Mouse (Mus musculus): ENCODE results near the gene Carns1.
A peak's percentile ranks its signal among the peaks of the same experiment; 100 is the strongest.
"Not testable (repeated sequence)": the region's sequence is repeated elsewhere in the genome, so short reads cannot be mapped to it uniquely, and the experiment has no call there.

Carns1 gene

DNA sequence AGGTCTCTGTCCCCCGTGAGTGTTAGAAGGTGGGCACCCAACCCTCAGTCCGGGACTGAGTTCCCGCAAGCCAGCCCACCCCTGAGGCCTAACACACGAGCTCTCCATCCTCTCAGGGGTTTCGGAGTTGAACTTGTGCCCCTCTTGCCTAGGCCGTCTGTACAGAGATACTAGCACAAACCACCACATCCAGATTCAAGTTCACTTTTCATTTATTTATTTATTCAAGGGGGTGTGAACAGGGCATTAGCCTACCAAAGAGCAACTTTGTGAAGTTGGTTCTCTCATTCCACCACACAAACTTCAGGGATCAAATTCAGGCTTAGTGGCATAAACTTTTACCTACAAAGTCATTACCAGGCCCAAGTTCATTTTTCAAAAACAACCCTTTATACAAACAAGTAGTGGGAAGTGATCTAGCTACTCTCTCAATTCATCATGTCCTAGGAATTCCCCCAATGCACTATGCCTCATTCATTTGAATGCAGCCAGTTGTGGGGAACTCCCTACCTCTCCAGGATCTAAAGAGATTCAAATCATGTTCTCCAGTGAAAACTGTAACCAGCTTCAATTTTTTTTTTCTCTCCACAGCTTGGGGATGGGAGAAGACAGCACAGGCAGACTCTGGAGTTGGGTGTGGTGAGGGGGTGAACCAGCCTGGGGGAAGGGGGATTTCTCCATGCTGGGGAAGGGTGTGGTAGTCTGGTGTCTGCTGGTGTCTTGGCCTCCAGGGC is 39.9 kb downstream of the Carns1 start:
- DNase-seq (ENCODE audit: inconsistent age in 2 of 2, low spot score in 1 of 2): not testable (repeated sequence)

GRCm38 (mm10) chr19:4134354-4134753 is 40.9 kb downstream of the Carns1 start:
- no peak for DNase-seq (ENCODE audit: inconsistent age in 2 of 2, low spot score in 1 of 2)

GRCm38 (mm10) chr19:4131768-4132167 is 43.5 kb downstream of the Carns1 start:
- DNase-seq (ENCODE audit: inconsistent age in 2 of 2, low spot score in 1 of 2): peak in 1 of 2 experiments; percentile 57

- no peak for DNase-seq (ENCODE audit: inconsistent age in 2 of 2, low spot score in 1 of 2)
Measured at GRCm38 (mm10) chr19:4131075-4131474, 44.2 kb downstream of the Carns1 start.

GRCm38 (mm10) chr19:4130106-4130505 is 45.2 kb downstream of the Carns1 start:
- no peak for DNase-seq (ENCODE audit: inconsistent age in 2 of 2, low spot score in 1 of 2)

DNA sequence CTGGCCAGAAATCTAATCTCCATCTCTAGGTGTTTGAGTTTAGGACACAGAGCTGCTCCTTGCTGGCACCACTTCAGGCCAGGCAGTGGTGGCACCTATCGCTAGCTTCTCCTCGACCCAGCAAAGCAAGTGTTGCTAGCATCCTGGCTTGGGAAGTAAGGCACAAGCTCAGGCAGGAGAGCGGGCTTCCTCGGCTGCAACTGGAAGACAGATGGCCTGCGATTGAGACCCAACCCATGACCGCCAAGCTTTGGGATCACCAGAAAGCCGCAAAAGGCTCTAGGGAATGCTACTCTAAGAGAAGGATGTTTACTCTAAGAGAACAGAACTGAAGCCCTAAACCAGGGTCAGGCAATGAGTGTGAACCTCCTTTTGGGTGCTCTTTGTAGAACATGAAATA is 45.8 kb downstream of the Carns1 start:
- no peak for DNase-seq (ENCODE audit: inconsistent age in 2 of 2, low spot score in 1 of 2)

GRCm38 (mm10) chr19:4126759-4127495 is 48.4 kb downstream of the Carns1 start:
- DNase-seq (ENCODE audit: inconsistent age in 2 of 2, low spot score in 1 of 2): peak in 1 of 2 experiments; percentile 70

- peak; percentile 99 for DNase-seq (ENCODE audit: inconsistent age in 2 of 2, low spot score in 1 of 2)
Measured at GRCm38 (mm10) chr19:4125741-4126696, 49.3 kb downstream of the Carns1 start, which contains the start of gene Aip. Aip (minus strand) TSS chr19:4125858.

- peak in 1 of 2 experiments; percentile 79 for DNase-seq (ENCODE audit: inconsistent age in 2 of 2, low spot score in 1 of 2)
Measured at GRCm38 (mm10) chr19:4125268-4125667, 50.0 kb downstream of the Carns1 start.

DNA sequence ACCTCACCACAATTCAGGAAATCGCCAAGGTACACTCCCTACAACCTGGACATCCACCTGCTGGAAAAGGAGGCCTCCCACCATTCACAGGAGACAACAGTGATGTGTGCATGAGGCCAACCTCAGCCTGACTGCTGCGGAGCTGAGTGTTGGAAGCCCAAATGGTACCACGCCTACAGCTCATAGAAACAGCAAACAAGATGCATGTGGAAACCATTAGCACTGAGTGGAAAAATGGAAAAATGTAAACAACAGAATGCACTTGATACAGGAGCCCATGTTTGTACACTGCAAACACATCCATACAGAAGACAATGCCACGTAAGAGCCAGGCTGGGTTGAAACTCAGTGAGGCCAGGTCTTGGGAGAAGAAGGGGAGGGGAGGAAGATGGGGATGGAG is 50.8 kb downstream of the Carns1 start:
- DNase-seq (ENCODE audit: inconsistent age in 2 of 2, low spot score in 1 of 2): no peak

GRCm38 (mm10) chr19:4122411-4123370 is 52.6 kb downstream of the Carns1 start:
- no peak for DNase-seq (ENCODE audit: inconsistent age in 2 of 2, low spot score in 1 of 2)

DNA sequence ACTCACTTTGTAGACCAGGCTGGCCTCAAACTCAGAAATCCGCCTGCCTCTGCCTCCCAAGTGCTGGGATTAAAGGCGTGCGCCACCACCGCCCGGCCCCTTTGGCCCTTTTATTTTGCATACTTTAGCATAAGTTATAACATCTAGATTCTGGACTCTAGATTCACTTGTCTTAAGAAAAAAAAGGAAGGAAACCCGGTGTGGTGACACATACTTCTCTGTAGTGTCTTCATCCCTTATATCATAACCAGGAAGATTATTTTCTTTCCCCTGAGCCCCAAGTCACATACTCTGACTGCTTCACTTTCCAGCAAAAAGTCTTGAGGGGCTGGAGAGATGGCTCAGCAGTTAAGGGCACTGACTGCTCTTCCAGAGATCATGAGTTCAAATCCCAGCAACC is 53.4 kb downstream of the Carns1 start:
- not testable (repeated sequence) for DNase-seq (ENCODE audit: inconsistent age in 2 of 2, low spot score in 1 of 2)

- peak; percentile 98 to 99 for DNase-seq (ENCODE audit: inconsistent age in 2 of 2, low spot score in 1 of 2)
Measured at GRCm38 (mm10) chr19:4121097-4121805, 54.0 kb downstream of the Carns1 start.

DNA sequence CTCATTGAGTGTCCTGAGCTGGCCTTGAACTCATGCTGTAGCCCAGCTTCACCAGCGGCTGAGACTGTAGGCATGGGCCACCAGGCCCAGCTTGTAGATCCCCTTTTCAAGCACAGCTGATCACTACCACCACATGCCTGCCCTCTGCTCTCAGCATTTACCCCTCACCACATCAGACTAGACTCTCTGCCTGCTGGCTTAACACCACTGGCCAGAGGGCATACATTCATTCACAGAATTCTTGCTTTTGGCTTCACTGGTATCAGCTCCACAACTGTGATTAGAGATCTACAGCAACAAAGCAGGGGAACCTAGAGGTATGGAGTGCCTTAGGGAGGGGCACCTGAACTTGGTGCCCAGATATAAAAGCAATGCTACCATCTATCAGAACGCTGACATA is 54.8 kb downstream of the Carns1 start:
- no peak for DNase-seq (ENCODE audit: inconsistent age in 2 of 2, low spot score in 1 of 2)

DNA sequence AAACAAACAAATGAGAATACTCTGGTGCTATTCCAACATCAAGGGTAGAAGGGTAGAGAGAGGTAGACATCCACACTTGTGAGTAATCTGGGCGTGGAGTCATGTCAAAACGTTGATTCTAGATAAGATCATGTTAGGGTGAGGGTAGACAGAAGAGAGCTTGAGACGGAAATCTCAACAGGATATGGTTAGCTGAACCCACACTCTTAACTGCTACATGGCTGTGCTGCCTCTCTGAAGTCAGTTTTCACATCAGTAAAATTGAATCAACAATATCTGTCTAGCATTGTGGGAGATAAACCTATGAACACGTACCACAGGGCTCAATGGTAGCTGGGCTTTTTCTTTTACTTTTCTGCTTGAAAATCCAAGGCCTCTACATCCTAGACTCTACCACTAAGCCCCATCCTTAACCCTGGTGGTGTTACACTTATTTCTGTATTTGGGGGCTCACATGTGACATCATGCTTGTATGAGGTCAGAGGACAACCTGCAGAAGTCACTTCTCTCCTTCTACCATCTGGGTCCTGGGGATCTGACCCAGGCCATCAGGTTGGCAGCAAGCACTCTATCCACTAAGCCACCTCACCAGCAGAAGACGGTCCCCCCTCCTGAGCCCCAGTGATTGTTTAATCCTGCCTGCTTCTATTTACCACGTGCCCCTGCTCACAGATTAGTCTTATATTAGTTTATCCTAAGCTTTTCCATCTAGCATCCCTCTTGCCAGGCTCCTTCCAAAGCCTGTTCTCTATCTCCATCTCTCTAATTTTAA is 55.4 kb downstream of the Carns1 start:
- DNase-seq (ENCODE audit: inconsistent age in 2 of 2, low spot score in 1 of 2): no peak

- no peak for DNase-seq (ENCODE audit: inconsistent age in 2 of 2, low spot score in 1 of 2)
Measured at GRCm38 (mm10) chr19:4118350-4118749, 56.9 kb downstream of the Carns1 start.

DNA sequence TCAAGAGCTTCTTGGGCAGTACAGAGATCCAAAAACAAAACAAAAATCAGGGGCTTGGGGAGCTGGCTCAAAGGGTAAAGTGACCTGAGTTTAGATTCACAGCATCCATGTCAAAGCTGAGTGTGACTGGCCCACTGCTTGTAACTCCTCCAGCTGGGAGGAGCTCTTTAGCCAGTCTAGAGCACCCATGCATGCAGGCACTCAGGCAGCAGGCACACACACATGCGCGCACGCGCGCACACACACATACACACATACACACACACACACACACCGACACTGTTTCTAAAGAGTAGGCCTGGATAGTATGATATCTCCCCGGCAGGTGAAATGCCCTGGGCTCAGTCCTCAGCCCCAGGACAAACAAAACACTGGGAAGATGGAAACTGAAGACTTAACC is 58.3 kb downstream of the Carns1 start:
- DNase-seq (ENCODE audit: inconsistent age in 2 of 2, low spot score in 1 of 2): no peak

GRCm38 (mm10) chr19:4115816-4116215 is 59.5 kb downstream of the Carns1 start:
- no peak for DNase-seq (ENCODE audit: inconsistent age in 2 of 2, low spot score in 1 of 2)

GRCm38 (mm10) chr19:4115144-4115543 is 60.1 kb downstream of the Carns1 start:
- DNase-seq (ENCODE audit: inconsistent age in 2 of 2, low spot score in 1 of 2): no peak

All from adrenal gland, adult (tissue).